Mouse (Mus musculus) spleen, adult 2 months (tissue): ENCODE measurements at regions not wholly inside any gene's neighbourhood (a gene's known extent, or its start where the extent isn't known, plus 50 kb on each side); places are given as distances from the start of the nearest gene placed in this dataset.

Experiments used
- CTCF ChIP-seq: fragments of 200-500 bp; IDR thresholded peaks from 2 replicates; pipeline ENCODE4 v1.5.1; 2011; ENCODE audit warnings: mild to moderate bottlenecking, inconsistent platforms; ENCODE audit not compliant: insufficient read depth, insufficient read length, insufficient replicate concordance; ENCODE audit errors: extremely low read depth
- POLR2A ChIP-seq: fragments of 200-500 bp; IDR thresholded peaks from 2 replicates; pipeline ENCODE4 v1.6.1; 2011; ENCODE audit warnings: low read depth, low read length, inconsistent platforms

GRCm38 (mm10) chr10:25777717-25778116 lies 241.7 kb upstream of the Smlr1 start:
- TF ChIP-seq CTCF, result no peak
- TF ChIP-seq POLR2A, result no peak
